Mouse (Mus musculus): ENCODE measurements around the gene Fkbpl.
A peak's percentile ranks its signal among the peaks of the same experiment; 100 is the strongest.

Fkbpl gene

GRCm38 (mm10) chr17:34644608-34645007 lies at the start of gene Fkbpl:
Fkbpl (plus strand) TSS chr17:34644764.
- peak; percentile 96 for DNase-seq (ENCODE audit: low read depth, low spot score)

- no peak for DNase-seq (ENCODE audit: low read depth, low spot score)
These were observed 48.5 kb upstream of the Fkbpl start for GRCm38 (mm10) chr17:34596098-34596497.

DNA sequence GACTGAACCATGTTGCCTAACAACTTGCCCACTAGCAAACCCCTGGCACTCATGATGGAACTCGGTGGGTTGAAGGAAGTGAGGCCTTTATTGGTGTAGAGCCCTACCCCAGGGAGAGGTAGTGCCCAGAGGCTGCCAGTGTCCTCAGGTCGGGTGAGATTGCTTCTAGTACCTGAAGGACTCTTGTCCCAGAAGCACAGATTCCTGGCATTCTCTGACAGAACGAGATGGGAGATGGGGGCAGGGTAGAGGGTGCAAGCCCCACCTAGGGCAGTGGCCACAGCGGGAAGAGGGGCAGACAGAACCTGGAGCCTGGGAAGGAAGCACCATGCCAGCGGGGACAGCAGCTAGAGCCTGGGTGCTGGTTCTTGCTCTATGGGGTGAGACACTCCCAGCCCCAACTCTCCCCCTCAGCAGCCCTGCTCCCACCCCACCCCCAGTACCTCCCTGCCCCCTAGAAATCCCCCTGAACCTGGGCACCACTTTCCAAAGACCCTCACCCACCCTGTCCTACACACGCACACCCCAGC lies 46.9 kb upstream of the Fkbpl start, which contains the start of gene Ager:
Gene Ager, plus strand, starts transcription at position 297 of the 530 bp plus-strand sequence.
- DNase-seq (ENCODE audit: low read depth, low spot score) = no peak

DNA sequence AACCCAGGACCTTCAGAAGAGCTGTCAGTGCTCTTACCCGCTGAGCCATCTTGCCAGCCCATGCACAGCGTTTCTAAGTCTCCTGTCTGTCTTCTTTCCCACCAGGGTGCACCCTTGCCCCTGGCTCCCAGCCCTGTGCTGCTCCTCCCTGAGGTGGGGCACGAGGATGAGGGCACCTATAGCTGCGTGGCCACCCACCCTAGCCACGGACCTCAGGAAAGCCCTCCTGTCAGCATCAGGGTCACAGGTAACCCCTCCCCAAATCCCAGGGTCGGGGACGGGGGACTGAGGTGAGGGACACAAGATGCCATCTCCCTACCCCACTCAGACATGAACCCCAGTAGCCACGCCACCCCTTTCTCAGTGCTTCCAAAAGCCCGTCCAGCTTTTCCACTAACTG lies 44.7 kb upstream of the Fkbpl start:
- DNase-seq (ENCODE audit: low read depth, low spot score) = no peak

- no peak for DNase-seq (ENCODE audit: low read depth, low spot score)
These were observed 42.8 kb upstream of the Fkbpl start for GRCm38 (mm10) chr17:34601796-34602195.

DNA sequence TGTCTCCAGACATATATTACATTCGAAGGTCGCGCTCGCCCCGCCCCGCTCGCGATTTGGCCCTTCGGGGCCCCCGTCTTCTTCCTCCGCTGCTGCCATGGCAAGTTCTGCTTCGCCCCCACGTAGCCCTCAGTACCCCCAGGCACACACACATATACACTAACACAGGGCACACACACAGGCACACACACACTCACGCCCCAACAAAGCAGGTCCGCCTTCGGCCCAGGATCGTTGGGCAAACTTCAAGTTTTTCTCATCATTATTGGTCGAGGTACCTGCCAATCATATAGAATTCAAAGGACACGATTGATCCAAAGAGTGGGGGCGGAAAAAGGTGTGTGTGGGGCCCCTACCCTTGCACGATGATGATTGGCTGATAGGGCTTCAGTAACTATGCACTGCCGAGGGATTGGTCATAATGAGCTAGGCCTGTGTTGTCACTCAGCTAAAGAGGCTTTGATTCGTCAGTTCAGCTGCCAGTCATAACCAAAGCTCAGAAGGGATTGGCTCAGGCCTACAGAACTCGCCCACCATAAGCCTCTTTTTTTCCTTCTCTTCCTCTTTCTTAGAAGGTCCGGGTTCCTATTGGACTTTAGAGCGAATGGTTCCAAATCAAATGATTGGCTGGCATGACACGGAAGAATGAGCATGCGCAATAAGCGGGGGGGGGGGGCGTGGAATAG lies 41.0 kb upstream of the Fkbpl start, which contains the start of gene Rnf5:
Gene Rnf5, minus strand, starts transcription at position 316 of the 686 bp plus-strand sequence.
- peak; percentile 100 for DNase-seq (ENCODE audit: low read depth, low spot score)

DNA sequence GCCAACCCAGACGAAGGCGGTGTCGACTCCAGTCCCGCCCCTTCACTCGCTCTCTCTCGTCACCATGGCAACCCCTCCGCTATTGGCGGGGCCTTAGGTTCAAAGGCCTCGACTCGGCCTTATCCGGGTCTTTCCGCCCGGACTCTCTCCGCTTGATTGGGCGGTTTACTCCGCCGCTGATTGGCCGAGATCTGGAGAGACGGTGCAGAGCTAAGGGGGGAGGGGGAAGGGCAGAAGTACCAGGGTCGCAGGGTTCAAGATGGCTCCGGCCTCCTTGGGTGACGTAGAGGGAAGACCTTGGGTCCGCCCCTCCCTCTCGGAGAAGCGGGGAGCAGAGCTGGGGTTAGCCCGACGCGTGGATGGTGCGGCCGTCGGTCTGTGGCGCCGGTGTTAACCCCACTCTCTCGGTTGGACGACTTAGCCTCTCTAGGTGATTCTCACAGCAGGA lies 40.5 kb upstream of the Fkbpl start, which contains the start of gene Agpat1:
Gene Agpat1, plus strand, starts transcription at position 202 of the 448 bp plus-strand sequence.
- DNase-seq (ENCODE audit: low read depth, low spot score) = peak; percentile 100

DNA sequence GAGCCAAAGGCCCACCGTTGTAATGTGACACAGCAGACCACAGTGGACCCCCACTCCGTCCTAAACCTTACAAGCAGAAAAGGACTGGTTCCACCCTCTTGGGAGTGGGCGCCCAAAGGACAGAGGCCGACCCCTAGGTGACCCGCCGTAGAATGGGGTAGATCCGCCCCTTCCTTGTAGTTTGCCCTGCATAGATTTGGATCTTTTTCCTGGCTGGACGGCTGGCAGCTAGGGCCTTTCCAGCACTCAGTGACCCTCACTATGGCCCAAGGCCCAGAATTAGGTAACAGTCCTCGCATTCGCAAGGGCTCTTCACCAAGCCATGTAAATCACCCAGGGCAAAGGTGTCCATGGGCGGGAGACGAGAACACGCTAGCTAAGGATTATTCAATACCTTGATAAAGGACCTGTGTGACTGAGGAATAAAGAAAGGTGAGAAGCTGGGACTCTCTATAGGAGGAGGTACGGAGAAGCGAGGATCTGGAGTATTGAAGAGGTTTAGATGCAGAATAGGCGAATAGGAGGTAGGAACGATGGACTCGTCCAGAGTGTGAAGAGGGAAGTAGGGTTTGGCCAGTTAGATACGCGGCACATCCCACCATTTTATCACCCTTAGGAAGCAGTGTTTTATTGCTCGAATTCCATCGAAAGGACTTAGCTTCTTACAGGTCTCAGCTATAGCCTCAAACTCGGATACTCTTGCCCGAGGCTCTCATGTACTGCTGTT lies 39.9 kb upstream of the Fkbpl start:
- DNase-seq (ENCODE audit: low read depth, low spot score) = peak; percentile 77

- DNase-seq (ENCODE audit: low read depth, low spot score) = peak; percentile 98
These were observed 39.0 kb upstream of the Fkbpl start for GRCm38 (mm10) chr17:34605609-34606008.

GRCm38 (mm10) chr17:34606186-34607039 lies 38.2 kb upstream of the Fkbpl start:
- peak; percentile 52 for DNase-seq (ENCODE audit: low read depth, low spot score)

DNA sequence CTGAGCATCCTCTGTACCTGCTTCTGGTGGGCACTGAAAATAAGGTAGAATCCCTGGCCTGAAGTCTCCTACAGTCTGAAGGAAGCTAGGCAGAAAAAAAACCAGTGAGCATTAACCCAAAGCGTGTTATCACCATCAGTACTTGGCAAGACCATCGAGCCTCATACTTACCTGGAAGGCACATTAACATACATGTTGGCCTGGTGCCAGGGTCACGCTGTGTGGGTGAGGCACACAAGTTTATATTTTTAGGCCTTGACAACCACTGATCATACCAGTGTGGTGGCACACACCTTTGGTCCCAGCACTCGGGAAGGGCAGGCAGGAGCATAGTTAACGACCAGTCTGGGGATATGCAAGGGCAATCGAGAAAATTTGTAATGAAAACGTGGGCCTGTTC lies 36.6 kb upstream of the Fkbpl start:
- DNase-seq (ENCODE audit: low read depth, low spot score) = no peak

DNA sequence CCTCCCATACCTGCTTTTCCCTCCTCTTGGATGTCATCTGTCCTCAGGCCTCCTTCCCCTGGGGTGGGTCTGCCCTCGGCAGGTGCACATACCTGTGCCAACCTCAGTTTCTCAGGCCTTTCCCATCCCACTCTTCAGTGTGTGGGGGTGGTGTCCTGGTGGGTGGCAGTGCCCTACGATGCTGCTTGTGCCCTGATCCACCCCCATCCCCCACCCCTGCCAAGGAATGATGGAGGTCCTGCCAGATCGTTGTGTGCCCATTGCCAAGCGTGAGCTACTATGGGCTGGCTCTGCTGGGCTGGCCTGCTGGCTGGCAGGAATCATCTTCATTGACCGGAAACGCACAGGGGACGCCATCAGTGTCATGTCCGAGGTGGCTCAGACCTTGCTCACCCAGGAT lies 33.5 kb upstream of the Fkbpl start:
- DNase-seq (ENCODE audit: low read depth, low spot score) = no peak

DNA sequence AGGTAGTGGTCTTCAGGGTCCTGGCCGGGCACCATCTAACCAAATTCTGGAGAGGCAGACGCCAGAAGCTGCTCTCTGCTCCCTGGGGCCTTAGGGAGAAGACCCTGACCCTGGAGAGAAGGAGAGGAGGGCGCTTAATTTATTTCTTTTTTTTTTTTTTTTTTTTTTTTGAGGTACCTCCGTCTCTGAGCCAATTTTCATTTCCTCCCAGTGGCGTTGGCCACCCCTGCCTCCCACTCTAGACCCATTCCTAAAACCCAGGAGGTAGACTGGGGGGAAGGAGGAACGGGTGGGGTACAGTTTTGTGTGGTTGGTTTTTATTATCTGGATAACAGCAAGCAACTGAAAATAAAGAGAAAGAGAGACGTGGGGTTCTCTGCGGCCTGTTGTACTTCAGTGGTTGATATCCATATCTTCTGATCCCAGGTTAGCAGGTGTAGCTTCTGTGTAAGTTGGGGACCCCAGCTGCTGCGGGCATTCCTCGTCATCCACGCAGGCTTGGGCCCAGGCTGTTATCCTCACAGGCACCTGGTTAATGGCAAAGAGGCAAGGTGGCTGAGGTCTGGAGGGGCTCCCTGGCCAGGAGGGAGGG lies 31.4 kb upstream of the Fkbpl start:
- DNase-seq (ENCODE audit: low read depth, low spot score) = no peak

- DNase-seq (ENCODE audit: low read depth, low spot score) = no peak
These were observed 30.7 kb upstream of the Fkbpl start for GRCm38 (mm10) chr17:34613830-34614229.

DNA sequence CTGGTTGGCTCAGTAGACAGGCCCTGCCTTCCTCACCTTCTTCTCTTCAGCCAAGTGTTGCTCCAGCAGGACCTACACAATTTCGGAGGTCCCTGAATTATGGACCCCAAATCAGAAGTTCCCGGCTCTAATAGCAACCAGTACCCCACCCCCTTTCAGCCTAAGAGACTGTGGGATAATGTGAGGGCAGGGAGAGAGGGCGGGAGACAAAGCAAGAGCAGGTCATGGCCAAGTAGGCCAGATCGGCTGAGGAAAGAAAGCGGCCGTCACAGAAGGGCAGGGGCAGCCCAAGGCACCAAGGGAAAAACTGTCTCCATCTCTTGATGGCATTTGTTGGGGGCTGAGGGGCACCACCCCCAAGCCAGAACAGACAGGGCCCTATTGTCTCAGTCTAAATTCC lies 28.7 kb upstream of the Fkbpl start, which contains the start of gene Egfl8:
Gene Egfl8, minus strand, starts transcription at position 101 of the 400 bp plus-strand sequence.
- no peak for DNase-seq (ENCODE audit: low read depth, low spot score)

DNA sequence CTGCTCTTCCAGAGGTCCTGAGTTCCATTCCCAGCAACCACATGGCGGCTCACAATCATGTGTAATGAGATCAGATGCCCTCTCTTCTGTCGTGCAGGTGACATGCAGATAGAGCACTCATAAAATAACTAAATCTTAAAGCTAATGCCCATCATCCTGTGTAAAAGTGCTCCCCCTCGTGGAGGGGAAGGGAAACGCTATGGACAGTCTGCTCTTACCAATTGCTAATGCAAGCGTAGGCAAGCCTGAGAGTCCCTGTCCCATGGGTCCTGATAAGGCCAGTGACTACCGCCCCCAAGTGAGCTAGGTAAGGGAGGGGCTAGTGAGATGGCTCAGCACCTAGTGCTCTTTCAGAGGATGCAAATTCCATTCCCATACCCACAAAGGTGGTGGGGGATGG lies 25.6 kb upstream of the Fkbpl start:
- DNase-seq (ENCODE audit: low read depth, low spot score) = peak; percentile 85

GRCm38 (mm10) chr17:34621006-34621405 lies 23.6 kb upstream of the Fkbpl start:
- no peak for DNase-seq (ENCODE audit: low read depth, low spot score)

- DNase-seq (ENCODE audit: low read depth, low spot score) = no peak
These were observed 21.4 kb upstream of the Fkbpl start for GRCm38 (mm10) chr17:34623161-34623560.

DNA sequence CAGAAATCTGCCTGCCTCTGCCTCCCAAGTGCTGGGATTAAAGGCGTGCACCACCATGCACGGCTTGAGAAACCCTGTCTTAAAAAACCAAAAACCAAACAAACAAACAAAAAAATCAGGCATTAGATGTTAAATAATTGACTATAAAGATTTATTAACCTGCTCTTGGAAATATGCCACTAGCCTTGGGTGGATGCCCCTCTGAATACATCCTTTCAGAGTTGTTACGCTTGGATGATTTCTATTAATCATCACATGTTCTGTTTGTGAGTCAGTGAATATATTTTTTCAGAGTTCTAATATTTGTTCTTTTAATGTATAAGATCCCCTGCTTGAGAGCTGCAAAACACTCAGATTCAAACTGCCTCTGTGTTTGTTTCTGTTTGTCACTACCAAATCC lies 19.6 kb upstream of the Fkbpl start:
- DNase-seq (ENCODE audit: low read depth, low spot score) = no peak

DNA sequence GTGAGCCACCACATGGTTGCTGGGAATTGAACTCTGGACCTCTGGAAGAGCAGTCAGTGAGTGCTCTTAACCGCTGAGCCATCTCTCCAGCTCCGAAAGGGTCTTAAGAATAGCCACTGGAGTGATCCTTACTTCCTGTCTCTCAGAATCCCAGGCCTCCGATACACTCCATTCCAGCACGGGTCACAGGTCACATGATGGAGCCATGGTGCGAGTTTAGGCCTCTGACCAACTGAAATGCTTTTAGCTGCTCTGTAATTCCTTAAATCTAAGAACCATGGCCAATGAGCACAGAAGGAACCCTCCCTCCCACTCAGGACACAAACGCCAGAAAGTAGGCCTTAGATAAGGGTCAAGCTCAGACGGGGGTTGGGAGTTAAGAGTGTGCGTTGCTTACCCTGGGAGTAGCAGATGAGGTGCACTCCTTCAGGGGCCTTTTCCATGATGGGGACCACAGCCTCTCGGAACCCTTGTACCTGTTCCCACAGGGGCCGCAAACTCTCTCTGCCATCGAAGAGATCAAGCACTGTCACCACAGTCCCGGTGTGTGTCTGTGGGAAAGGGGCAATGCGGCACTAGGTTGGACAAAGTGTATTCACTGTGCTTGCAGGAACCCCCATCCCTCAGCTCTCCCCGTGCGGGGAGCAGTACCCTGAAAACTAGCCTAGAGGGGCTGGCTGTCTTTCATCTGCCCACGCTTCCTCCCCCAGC lies 18.3 kb upstream of the Fkbpl start:
- no peak for DNase-seq (ENCODE audit: low read depth, low spot score)

GRCm38 (mm10) chr17:34626773-34627092 lies 17.8 kb upstream of the Fkbpl start:
- no peak for DNase-seq (ENCODE audit: low read depth, low spot score)
